Mouse (Mus musculus) liver, adult 2 months (tissue): ENCODE measurements around the gene Fdx1l. TPM values are rescaled to one million over a fixed set of nuclear protein-coding genes. Genes with fewer than 3 reads are reported as not detected.

Experiments
- DNase-seq: peaks from one replicate; pipeline ENCODE4 v3.0.0-alpha.2; 2011; ENCODE audit warnings: low read depth, low spot score; ENCODE audit errors: extremely low read depth
- H3K27ac ChIP-seq: fragments of 200-500 bp; replicated peaks from 2 replicates; pipeline ENCODE4 v1.5.1; 2012; ENCODE audit warnings: low read depth, mild to moderate bottlenecking, control low read depth, inconsistent platforms, low read length; ENCODE audit not compliant: insufficient read depth
- H3K27me3 ChIP-seq: fragments of 200-500 bp; 2 replicates; pipeline ENCODE4 v1.6.1; 2012; ENCODE audit warnings: mild to moderate bottlenecking, moderate library complexity, low read length, inconsistent platforms; ENCODE audit not compliant: control insufficient read depth, insufficient read depth
- H3K36me3 ChIP-seq: fragments of 200-500 bp; 2 replicates; pipeline ENCODE4 v1.6.1; 2012; ENCODE audit warnings: low read length, inconsistent platforms; ENCODE audit not compliant: control insufficient read depth, insufficient read depth
- H3K4me1 ChIP-seq: fragments of 200-500 bp; 2 replicates; pipeline ENCODE4 v1.6.1; 2011; ENCODE audit warnings: low read length; ENCODE audit not compliant: control insufficient read depth, insufficient read depth
- H3K4me3 ChIP-seq: fragments of 200-500 bp; 2 replicates; pipeline ENCODE4 v1.5.1; 2011; ENCODE audit warnings: low read depth, mild to moderate bottlenecking, control low read depth, low read length, moderate library complexity; ENCODE audit not compliant: insufficient read depth
- H3K79me2 ChIP-seq: fragments of 200-500 bp; 2 replicates; pipeline ENCODE4 v1.6.1; 2012; ENCODE audit warnings: inconsistent platforms, mild to moderate bottlenecking, low read length, moderate library complexity; ENCODE audit not compliant: control insufficient read depth, insufficient read depth
- H3K9ac ChIP-seq: fragments of 200-500 bp; 2 replicates; pipeline ENCODE4 v1.6.1; 2012; ENCODE audit warnings: low read depth, mild to moderate bottlenecking, control low read depth, inconsistent platforms, low read length
- CTCF ChIP-seq: fragments of 200-500 bp; IDR thresholded peaks from 2 replicates; pipeline ENCODE4 v1.5.1; 2011; ENCODE audit warnings: low read depth, low read length, control low read depth
- POLR2A ChIP-seq: fragments of 200-500 bp; IDR thresholded peaks from 2 replicates; pipeline ENCODE4 v1.6.1; 2011; ENCODE audit warnings: low read length, control low read depth; ENCODE audit not compliant: insufficient read depth; ENCODE audit errors: extremely low read depth
- WGBS: fragments of 180-500 bp; shearing (Covaris S2); methylation state at CpG from one replicate; pipeline ENCODE4 v1.1.7; 2018; 5-methylcytosine and 5-hydroxymethylcytosine counted together
- polyA plus RNA-seq: library from polyadenylated mRNA; depleted of rRNA; stranded (reverse); fragments of >200 nt; gene quantifications from 2 replicates; pipeline ENCODE4 v1.2.3, GENCODE M21; 2012
- total RNA-seq: library from RNA; depleted of rRNA; stranded (reverse); fragments of >200 nt; gene quantifications from 2 replicates; pipeline ENCODE4 v1.2.3, GENCODE M21; 2014

Gene Fdx1l
- total and polyA plus RNA-seq, 2 experiments = 30.6 to 45.3 TPM

DNA sequence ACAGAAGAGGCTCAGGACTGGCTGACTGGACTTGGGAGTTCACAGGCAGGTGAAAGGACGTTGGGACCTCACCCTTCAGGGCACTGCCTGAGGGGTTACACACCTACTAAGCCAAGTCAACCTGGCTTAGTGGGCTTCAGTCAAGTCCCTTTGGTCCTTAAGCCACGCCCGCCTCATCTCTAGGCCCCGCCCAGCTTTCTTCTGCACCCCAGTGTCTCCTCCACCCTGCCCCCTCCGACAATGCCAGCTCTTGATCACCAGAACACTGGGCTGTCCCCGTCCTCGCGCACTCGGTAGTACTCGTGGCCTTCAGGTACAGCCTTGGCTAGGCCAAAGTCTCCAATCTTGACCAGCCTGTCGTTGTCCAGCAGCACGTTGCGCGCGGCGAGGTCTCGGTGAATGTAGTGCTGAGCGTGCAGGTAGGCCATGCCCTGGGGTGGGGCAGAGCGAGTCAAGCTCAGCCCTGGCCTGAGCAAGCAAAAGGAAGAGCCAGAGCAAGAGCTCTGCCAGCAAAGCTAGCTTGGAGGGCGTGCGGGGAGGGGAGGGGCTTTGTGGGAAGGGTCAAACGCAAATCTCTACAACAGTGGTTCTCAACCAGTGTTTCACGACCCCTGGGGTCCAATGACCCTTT lies 34.3 kb upstream of the Fdx1l start:
- Histone ChIP-seq H3K4me3 (no peak overlapping the region), H3K27me3 (no peaks in the 10 kb centered on the region), H3K36me3 (peaks cover 2% of the 10 kb centered on the region), H3K9ac (no peak overlapping the region), H3K79me2 (no peaks in the 10 kb centered on the region), H3K4me1 (no peaks in the 10 kb centered on the region), H3K27ac (no peak overlapping the region)
- DNase-seq = no peak
- 84% methylated on average over 23 of the region's 23 CpGs for WGBS
- TF ChIP-seq CTCF (no peak), POLR2A (no peak)

- TF ChIP-seq POLR2A (no peak), CTCF (no peak)
- Histone ChIP-seq H3K27ac (no peak overlapping the region), H3K27me3 (no peaks in the 10 kb centered on the region), H3K79me2 (no peaks in the 10 kb centered on the region), H3K9ac (no peak overlapping the region), H3K4me1 (no peaks in the 10 kb centered on the region), H3K36me3 (peaks cover 2% of the 10 kb centered on the region), H3K4me3 (no peak overlapping the region)
- 83% methylated on average over 5 of the region's 5 CpGs for WGBS
- no peak for DNase-seq
Observed at GRCm38 (mm10) chr9:21105760-21106564, 32.5 kb upstream of the Fdx1l start.

DNA sequence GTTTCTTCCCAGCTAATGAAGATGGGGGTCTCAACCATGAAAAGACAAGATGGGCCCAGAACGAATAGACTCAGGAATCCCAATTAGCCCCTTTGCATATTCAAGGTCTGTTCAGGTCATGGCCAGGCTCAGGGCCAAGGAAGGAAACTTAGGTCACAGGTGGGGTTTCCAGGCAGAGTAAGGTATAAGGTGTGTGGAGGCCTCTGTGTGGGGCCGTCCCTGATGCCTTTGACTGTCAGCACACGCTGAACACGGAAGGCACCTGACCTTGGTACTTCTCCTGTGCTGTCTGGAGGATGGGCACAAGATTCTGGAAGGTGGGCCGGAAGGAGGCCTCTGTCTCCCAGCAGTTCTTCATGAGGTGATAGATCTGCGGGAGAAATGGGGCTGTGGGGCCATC lies 31.4 kb upstream of the Fdx1l start:
- no peak for TF ChIP-seq POLR2A
- TF ChIP-seq CTCF = no peak
- H3K27me3 ChIP-seq = no peaks in the 10 kb centered on the region
- no peak overlapping the region for H3K4me3 ChIP-seq
- no peak overlapping the region for H3K27ac ChIP-seq
- no peaks in the 10 kb centered on the region for H3K4me1 ChIP-seq
- DNase-seq = no peak
- 95% methylated on average over 6 of the region's 6 CpGs for WGBS
- H3K36me3 ChIP-seq = peaks cover 2% of the 10 kb centered on the region
- H3K9ac ChIP-seq = no peak overlapping the region
- no peaks in the 10 kb centered on the region for H3K79me2 ChIP-seq

DNA sequence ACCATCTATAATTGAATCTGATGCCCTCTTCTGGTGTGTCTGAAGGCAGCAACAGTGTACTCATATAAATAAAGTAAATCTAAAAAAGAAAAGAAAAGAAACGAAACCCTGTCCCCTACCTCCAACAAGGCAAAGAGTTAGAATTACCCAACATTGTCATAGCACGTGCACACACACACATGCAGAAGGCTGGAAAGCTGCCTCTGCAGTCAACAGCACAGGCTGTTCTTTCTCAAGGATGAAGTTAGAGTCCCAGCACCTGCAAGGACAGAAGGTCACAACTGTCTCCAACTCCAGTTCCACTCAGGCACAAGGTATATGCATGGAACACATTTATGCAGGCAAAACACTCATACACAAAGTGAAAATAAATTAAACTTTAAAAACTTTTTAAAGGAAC lies 28.7 kb upstream of the Fdx1l start:
- Histone ChIP-seq H3K36me3 (no peaks in the 10 kb centered on the region), H3K79me2 (no peaks in the 10 kb centered on the region), H3K4me1 (no peaks in the 10 kb centered on the region), H3K27ac (no peak overlapping the region), H3K27me3 (no peaks in the 10 kb centered on the region), H3K9ac (no peak overlapping the region), H3K4me3 (no peak overlapping the region)
- 91% methylated on average over 2 of the region's 2 CpGs for WGBS
- no peak for DNase-seq
- TF ChIP-seq CTCF = no peak
- TF ChIP-seq POLR2A = no peak

- no peak overlapping the region for H3K9ac ChIP-seq
- H3K27me3 ChIP-seq = no peaks in the 10 kb centered on the region
- no peak for DNase-seq
- no peak overlapping the region for H3K4me3 ChIP-seq
- no peaks in the 10 kb centered on the region for H3K4me1 ChIP-seq
- WGBS = 67% methylated on average over 15 of the region's 15 CpGs
- no peaks in the 10 kb centered on the region for H3K79me2 ChIP-seq
- no peak for TF ChIP-seq POLR2A
- no peak for TF ChIP-seq CTCF
- no peak overlapping the region for H3K27ac ChIP-seq
- no peaks in the 10 kb centered on the region for H3K36me3 ChIP-seq
Observed at GRCm38 (mm10) chr9:21100447-21101161, 27.2 kb upstream of the Fdx1l start.
